Mouse (Mus musculus) large intestine, adult 2 months (tissue): Measurements from ENCODE around the gene Cfap57. TPM values are rescaled to one million over a fixed set of nuclear protein-coding genes. Genes with fewer than 3 reads are reported as not detected.
"Not testable (repeated sequence)": the region's sequence is repeated elsewhere in the genome, so short reads cannot be mapped to it uniquely, and the experiment has no call there.

ENCODE experiments used
- DNase-seq: peaks from one replicate; pipeline ENCODE4 v3.0.0-alpha.2; 2012; ENCODE audit warnings: low read depth, low spot score
- WGBS: fragments of 180-500 bp; shearing (Covaris S2); methylation state at CpG from one replicate; pipeline ENCODE4 v1.1.7; 2018; 5-methylcytosine and 5-hydroxymethylcytosine counted together
- polyA plus RNA-seq: library from polyadenylated mRNA; depleted of rRNA; stranded (reverse); fragments of >200 nt; gene quantifications from 2 replicates; pipeline ENCODE4 v1.2.3, GENCODE M21; 2012; rRNA removed

The Cfap57 gene
- polyA plus RNA-seq, 1 experiment, result 0.26 TPM

DNA sequence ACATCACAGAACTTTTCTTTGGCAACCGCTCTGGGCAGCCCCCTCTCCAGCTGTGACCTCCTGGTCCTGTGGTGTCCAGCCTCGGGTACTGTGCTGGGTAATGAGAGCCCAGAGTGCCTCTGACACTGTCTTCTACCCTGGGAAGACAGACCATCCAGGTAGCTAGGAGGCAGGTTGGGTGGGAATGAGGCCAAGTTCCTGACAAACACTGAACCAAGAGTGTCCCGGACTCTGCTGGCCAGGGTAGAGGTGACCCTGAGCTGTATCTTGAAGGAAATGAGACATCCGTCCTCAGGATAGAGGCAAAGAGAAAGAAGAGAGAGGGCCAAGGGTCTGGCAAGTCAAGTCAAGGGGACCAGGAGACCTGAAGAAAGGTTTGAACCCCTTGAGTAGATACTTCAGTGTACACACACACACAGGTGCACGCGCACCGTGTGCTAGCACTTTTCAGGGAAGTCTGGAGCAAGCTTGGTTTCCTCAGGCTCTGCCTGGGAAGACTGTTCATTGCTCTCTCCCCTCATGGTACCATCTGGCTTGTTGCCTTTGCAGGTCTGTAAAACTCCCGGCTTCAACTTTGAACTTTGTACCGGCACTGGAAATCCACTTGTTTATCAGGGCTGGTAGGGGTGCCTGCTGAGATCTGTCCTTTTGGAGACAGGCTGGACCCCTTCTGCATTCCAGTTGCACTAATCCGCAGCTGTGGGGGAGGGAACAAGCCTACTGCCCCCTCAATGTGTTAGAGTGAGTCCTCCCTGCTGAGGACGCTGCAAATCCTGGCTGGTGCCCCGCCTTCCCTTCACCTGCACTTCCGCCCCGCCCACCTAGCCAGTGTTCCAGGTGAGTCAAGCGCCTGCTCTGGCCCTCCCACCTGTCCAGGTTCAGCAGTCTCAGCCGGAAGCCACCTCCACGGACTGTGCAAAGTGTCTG is 93.9 kb downstream of the Cfap57 start, which contains the start of gene 2610528J11Rik:
Gene 2610528J11Rik (plus strand): TSS at position 592 of the 927 bp plus-strand sequence.
- peak; percentile 82 for DNase-seq
- 23% methylated on average over 17 of the region's 17 CpGs for WGBS

DNA sequence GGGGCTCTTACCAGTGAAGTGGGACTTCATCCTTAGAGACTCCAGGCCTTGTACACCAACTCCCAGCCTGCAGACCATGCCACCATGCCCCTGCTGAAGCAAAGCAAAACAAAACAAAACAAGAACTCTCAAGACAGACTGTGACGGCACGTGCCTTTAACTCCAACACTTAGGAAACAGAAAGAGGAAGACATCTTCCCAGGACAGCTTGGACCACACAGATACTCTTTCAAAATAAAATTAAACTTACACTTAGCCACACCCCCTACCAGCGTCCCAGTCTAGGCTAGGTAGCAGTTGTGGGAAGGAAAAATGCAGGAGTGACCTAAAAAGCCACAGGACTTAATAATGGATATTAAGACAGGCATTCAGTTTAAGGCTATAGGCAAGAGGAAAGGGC is 94.8 kb downstream of the Cfap57 start:
- DNase-seq, result no peak
- whole genome bisulfite sequencing, result 53% methylated on average over 3 of the region's 3 CpGs

DNA sequence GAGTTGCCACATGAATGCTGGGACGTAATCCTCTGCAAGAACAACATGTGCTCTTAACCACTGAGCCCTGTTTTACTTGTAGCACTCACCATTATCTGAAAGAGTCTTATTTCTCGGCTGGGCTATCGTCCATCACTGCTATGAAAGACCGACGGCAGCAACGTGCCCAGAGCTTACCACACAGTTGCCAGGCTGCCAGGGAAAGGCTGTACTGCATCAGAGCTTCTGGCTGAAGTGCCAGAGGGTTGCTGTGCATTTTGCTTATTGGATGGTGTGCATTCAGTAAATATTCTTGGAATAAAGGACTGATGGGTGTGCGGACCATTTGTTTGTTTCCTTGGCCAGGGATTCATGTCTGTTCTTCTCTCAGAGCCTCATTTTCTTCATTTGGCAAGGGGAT is 96.6 kb downstream of the Cfap57 start:
- WGBS, result 85% methylated on average over 7 of the region's 7 CpGs
- DNase-seq, result no peak

DNA sequence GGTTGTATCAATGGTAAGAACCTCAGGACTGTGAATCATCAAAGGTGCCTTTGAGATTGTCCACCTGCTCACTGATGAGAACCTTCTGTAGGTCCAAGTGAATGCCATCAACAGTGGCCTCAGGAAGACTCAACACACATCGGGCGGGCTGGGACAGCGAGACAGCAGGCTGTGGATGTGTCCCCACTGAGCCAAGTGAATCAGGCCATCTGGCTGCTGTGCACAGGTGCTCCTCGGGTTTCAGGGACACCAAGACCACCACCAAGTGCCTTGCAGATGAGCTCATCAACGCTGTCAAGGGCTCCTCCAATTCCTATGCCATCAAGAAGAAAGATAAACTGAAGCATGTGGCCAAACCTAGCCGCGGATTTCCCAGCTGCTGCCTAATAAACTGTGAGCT is 98.3 kb downstream of the Cfap57 start:
- 75% methylated on average over 7 of the region's 7 CpGs for WGBS
- no peak for DNase-seq

DNA sequence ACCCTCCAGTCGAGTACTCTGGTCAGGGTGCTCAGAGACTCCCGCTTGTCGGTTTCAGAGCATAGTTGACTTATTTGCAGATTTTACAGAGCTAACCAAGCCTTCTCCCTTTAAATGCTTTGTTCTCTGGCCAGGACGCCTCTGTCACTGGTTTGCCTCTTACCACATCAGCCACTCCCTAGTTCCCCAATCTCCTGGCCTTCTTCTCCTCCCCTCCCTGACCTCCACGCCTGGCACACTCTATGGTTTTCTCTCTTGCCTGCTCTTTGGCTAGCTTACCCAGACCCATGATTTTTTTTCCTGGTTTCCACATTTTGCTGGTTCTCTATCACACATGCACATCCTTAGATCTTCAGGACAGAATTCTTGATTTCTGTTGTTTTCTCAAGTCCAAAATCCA is 102.4 kb downstream of the Cfap57 start:
- WGBS, result 19% methylated on average over 5 of the region's 5 CpGs
- DNase-seq, result peak; percentile 27

DNA sequence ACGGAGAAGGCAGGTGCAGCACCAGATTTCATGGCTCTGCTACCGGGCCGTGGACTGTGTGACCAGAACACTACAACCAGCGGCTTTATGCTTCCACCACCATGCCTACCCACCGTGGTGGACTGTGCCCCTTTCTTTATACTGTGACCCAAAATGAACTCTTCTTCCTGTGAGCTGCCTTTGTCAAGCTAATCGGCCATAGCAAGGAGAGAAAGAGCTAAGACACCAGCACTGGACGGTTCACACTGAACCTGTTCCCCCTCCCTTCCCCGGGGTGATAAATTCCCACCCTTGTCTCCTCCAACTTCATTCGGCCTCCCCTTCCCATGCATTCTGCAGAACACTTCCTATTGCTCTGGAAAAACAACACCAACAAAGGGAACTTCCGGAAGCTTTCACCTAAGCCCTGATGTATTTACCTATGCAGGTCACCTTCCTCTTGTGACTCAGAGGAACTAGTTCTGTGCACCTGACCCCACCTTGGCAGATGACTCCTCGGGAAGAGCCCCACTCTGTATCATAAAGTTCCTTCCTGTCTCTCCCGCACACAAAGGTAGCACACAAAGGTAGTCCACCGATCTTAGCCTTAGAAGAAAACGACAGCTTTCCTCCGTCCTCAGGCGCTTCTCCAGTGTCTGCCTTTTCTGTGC is 103.0 kb downstream of the Cfap57 start:
- DNase-seq, result peak; percentile 70
- 21% methylated on average over 16 of the region's 16 CpGs for WGBS

DNA sequence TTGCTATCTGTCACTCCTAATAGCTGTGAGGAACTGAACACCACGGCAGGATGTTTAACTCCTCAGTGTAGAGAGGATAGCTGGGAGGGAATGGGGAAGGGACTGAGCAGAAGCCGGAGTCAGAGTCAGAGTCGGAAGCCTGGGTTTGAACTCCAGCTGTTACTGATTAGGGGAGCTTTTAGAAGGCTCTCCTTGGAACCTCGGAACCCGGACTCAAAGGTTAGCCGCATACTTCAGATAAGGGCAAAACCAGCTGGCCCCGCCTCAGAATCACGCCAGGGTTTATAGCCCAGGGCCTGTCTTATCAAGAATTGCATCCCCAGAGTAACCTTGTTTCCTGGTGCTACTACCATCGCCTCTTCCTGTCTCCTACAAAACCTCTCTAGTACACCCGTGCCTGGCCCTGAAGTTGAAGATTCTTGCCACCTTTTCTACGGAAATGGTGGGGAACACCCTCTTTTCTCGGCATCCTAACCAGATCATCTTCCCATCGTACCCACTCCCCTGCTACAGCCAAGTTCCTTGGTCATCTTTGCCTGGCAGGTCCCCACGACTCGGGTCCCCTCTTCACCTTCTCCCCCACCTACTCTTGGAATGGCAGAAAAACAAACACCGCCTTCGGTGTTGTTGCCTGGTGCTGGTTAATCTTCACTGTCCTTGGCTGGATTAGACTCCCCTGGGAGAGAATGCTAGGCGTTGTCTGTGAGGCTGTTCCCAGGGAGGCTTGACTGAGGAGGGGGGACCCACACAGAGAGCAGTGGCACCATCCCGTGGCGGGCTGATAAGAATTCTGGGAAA is 103.7 kb downstream of the Cfap57 start:
- WGBS, result 12% methylated on average over 20 of the region's 20 CpGs
- peak; percentile 93 for DNase-seq

DNA sequence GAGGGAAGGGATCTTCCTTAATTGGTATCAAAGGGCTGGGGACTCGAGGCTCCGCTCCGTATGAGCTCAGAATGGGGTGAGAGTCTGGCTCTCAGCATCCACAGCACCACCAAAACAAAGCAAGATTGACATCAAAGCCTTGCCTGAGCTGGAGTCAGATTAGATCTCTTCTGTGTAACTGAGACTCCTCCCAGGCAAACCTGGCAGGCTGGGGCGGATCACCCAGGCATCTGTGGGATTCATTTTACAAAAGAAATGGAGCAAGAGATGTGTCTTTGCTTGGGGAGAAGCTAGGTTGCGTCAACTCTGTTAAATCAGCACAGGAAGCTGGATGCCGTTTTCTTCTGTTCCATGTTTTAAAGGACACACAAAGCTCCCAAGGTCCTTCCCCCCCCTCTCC is 111.5 kb downstream of the Cfap57 start:
- WGBS, result 43% methylated on average over 6 of the region's 6 CpGs
- DNase-seq, result no peak

DNA sequence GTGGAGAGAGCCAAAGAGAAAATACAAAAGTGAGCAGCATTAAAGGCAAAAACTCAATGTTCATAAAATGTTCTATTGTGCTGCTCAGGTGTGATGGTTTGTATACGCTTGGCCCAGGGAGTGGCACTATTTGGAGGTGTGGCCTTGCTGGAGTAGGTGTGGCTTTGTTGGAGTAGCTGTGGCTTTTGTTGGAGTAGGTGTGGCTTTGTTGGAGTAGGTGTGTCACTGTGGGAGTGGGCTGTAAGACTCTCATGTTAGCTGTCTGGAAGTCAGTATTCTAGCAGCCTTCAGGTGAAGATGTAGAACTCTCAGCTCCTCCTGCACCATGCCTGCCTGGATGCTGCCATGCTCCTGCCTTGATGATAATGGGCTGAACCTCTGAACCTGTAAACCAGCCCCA is 113.4 kb downstream of the Cfap57 start:
- DNase-seq, result not testable (repeated sequence)
- 36% methylated on average over 1 of the region's 1 CpGs for WGBS

DNA sequence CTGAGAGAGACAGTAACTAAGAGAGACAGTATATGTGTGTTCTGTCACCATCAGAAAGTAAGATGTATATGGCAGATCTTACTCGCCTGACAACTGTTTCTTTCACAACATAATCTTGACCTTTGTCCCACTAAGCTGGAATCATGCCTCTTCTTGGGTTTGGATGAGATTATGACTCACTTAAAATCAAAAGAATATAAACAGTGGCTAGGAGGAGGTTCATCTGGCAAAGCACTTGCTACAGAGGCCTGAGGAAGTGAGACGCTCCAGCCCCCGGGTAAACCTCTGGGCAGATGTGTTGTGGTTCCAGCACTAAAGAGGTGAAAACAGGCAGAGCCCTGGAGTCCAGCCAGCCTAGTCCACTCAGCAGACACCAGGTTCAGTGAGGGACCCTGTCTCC is 115.0 kb downstream of the Cfap57 start:
- peak; percentile 39 for DNase-seq
- 6% methylated on average over 3 of the region's 3 CpGs for WGBS

Other genes with a start within 250 kb of the Cfap57 start
- gene Szt2, start 211.5 kb downstream of the Cfap57 start, polyA plus RNA-seq, result 22.5 and 28.0 TPM in 2 replicates
- 44.9 and 48.6 TPM in 2 replicates for gene Med8, start 211.4 kb downstream of the Cfap57 start, polyA plus RNA-seq
- 380 and 399 TPM in 2 replicates for gene Elovl1, start 192.7 kb downstream of the Cfap57 start, polyA plus RNA-seq
- 70.4 and 90.0 TPM in 2 replicates for gene Cdc20, start 183.4 kb downstream of the Cfap57 start, polyA plus RNA-seq
- gene Mpl, start 163.3 kb downstream of the Cfap57 start, polyA plus RNA-seq, result 0.02 and 0.08 TPM in 2 replicates
- 7.9 and 11.3 TPM in 2 replicates for gene Tie1, start 130.7 kb downstream of the Cfap57 start, polyA plus RNA-seq
- 93.0 and 123 TPM in 2 replicates for gene 2610528J11Rik, start 93.8 kb downstream of the Cfap57 start, polyA plus RNA-seq
- gene Tmem125, start 76.7 kb downstream of the Cfap57 start, polyA plus RNA-seq, result 47.8 and 53.0 TPM in 2 replicates
- gene Ebna1bp2, start within 50 bp of the Cfap57 start, polyA plus RNA-seq, result 22.8 and 24.3 TPM in 2 replicates
- gene Olfr62, start 38.2 kb upstream of the Cfap57 start, polyA plus RNA-seq, result not detected in 2 replicates
- 0.26 TPM in 1 of 2 replicates, not detected in the other for gene Olfr1342, start 72.0 kb upstream of the Cfap57 start, polyA plus RNA-seq
- not detected in 2 replicates for gene Olfr1341, start 82.7 kb upstream of the Cfap57 start, polyA plus RNA-seq
- gene Olfr1340, start 99.4 kb upstream of the Cfap57 start, polyA plus RNA-seq, result not detected in 2 replicates
- not detected in 2 replicates for gene Olfr1339, start 111.4 kb upstream of the Cfap57 start, polyA plus RNA-seq
- not detected in 2 replicates for gene Olfr1338, start 138.0 kb upstream of the Cfap57 start, polyA plus RNA-seq
- gene Olfr1337, start 161.8 kb upstream of the Cfap57 start, polyA plus RNA-seq, result not detected in 2 replicates
- not detected in 2 replicates for gene Olfr1335, start 189.2 kb upstream of the Cfap57 start, polyA plus RNA-seq
- not detected in 2 replicates for gene Olfr1333, start 215.5 kb upstream of the Cfap57 start, polyA plus RNA-seq
- gene Olfr1331, start 243.9 kb upstream of the Cfap57 start, polyA plus RNA-seq, result not detected in 2 replicates